Mouse (Mus musculus) brain, embryonic 14.5 days (tissue): ENCODE measurements around the gene Slc5a4b.

ENCODE experiments used
- CTCF ChIP-seq: fragments of 200-500 bp; IDR thresholded peaks from 2 replicates; pipeline ENCODE4 v1.5.1; 2012; ENCODE audit warnings: inconsistent platforms, mild to moderate bottlenecking, moderate library complexity, borderline replicate concordance; ENCODE audit not compliant: insufficient read depth, insufficient read length; ENCODE audit errors: extremely low read depth
- POLR2A ChIP-seq: fragments of 200-500 bp; IDR thresholded peaks from 2 replicates; pipeline ENCODE4 v1.6.1; 2012; ENCODE audit warnings: mild to moderate bottlenecking, inconsistent platforms, borderline replicate concordance; ENCODE audit not compliant: poor library complexity, insufficient read depth, insufficient read length, severe bottlenecking; ENCODE audit errors: extremely low read depth

DNA sequence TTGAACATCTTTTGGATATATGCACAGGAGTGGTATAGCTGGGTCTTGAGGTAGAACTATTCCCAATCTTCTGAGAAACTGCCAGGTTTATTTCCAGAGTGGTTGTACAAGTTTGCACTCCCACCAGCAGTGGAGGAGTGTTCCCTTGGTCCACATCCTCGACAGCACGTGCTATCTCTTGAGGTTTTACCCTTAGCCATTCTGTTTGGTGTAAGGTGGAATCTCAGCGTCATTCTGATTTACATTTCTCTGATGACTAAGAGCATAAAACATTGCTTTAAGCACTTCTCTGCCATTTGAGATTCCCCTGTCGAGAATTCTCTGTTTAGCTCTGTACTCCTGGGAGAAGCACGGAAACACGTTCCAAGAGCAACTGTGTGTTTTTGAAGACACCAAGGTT is 97.8 kb downstream of the Slc5a4b start:
- no peak for TF ChIP-seq CTCF
- TF ChIP-seq POLR2A = no peak
